Mouse (Mus musculus) brown adipose tissue, adult 24 weeks (tissue): ENCODE results near the gene Gm9918. TPM values are rescaled to one million over a fixed set of nuclear protein-coding genes. Genes with fewer than 3 reads are reported as not detected.

Experiments
- H3K27ac ChIP-seq: fragments of 200-500 bp; replicated peaks from 2 replicates; pipeline ENCODE4 v1.5.1; 2012; ENCODE audit warnings: low read depth, mild to moderate bottlenecking, low read length
- H3K4me1 ChIP-seq: fragments of 200-500 bp; 2 replicates; pipeline ENCODE4 v1.6.1; 2012; ENCODE audit warnings: low read length, mixed read lengths; ENCODE audit not compliant: control insufficient read depth, insufficient read depth, insufficient read length
- H3K4me3 ChIP-seq: fragments of 200-500 bp; 2 replicates; pipeline ENCODE4 v1.5.1; 2012; ENCODE audit warnings: low read depth, mild to moderate bottlenecking, low read length, moderate library complexity; ENCODE audit not compliant: insufficient read depth
- polyA plus RNA-seq: library from polyadenylated mRNA; stranded (reverse); fragments of >200 nt; gene quantifications from 2 replicates; pipeline ENCODE4 v1.2.4, GENCODE M21; 2012; ENCODE audit not compliant: missing spikeins, insufficient read depth, insufficient read length

Gm9918 gene
- polyA plus RNA-seq, 1 experiment = not detected

DNA sequence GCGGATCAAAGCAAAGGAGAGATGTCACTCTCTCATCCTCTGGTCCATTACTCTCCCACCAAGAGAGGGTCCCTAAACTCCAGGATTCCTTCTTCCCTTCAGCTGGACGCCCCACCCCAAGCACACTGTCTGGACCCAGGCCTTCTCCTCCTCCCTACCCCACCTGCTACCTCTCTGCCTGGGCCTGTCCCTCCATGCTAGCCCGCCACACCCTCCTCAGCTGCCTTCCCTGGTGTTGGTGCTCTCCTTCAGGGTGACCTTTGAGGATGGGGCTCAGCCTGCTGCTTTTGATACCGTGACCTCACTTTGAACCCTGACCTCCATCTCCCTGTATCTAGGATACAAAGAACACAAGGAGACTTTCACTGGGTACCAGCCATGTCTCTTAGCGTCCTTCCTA is 19.8 kb upstream of the Gm9918 start:
- H3K27ac ChIP-seq = no peak overlapping the region
- H3K4me3 ChIP-seq = no peak overlapping the region
- H3K4me1 ChIP-seq = no peaks in the 10 kb centered on the region; the same call in 1 of the 2 replicates

- 0 out of 2 replicates have a peak overlapping the region, but pooled peaks have one; percentile 78 for H3K4me3 ChIP-seq
- no peak overlapping the region for H3K27ac ChIP-seq
- no peaks in the 10 kb centered on the region; the same call in 1 of the 2 replicates for H3K4me1 ChIP-seq
Observed at GRCm38 (mm10) chr15:102255547-102256255, 14.7 kb upstream of the Gm9918 start.

DNA sequence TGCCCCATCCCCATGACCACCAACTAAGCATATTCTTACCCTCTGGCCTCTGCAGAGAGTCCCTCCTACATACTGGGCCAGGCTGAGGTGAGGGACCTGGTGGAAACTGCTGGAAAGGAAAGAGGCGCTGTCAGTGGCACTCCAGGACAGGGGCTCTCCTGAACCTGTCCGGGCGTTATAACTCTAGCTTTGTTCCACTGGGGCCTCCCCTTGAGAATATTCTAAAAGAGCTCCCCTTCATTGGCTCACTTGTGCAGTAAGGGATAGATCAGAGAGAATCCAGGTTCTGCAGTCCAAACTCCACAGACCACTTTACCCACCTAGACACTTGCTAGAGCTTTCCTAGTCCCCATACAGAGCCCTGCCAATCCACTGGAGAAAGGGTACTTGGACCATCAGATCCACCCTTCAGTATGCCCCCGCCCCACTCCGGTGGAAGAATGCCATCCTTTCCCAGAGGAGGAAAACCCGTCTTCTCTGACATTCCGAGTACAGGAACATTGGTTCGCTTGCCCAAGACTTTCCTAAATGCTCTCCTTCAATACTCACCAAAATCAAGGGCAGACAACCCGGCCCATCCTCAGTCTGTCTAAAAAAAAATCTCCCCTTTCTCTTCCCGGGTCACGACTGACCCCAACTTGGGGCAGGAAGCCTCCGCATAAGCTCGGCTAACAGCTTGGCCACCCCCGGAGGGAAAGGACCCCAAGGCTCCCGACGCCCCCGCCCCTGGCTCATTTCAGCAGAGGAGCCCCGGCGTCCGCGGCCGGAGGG is 13.7 kb upstream of the Gm9918 start:
- Histone ChIP-seq H3K4me1 (no peaks in the 10 kb centered on the region; the same call in 1 of the 2 replicates), H3K4me3 (peak overlapping the region; percentile 78), H3K27ac (peak overlapping the region; percentile 17; the same call in 1 of the 2 replicates)

DNA sequence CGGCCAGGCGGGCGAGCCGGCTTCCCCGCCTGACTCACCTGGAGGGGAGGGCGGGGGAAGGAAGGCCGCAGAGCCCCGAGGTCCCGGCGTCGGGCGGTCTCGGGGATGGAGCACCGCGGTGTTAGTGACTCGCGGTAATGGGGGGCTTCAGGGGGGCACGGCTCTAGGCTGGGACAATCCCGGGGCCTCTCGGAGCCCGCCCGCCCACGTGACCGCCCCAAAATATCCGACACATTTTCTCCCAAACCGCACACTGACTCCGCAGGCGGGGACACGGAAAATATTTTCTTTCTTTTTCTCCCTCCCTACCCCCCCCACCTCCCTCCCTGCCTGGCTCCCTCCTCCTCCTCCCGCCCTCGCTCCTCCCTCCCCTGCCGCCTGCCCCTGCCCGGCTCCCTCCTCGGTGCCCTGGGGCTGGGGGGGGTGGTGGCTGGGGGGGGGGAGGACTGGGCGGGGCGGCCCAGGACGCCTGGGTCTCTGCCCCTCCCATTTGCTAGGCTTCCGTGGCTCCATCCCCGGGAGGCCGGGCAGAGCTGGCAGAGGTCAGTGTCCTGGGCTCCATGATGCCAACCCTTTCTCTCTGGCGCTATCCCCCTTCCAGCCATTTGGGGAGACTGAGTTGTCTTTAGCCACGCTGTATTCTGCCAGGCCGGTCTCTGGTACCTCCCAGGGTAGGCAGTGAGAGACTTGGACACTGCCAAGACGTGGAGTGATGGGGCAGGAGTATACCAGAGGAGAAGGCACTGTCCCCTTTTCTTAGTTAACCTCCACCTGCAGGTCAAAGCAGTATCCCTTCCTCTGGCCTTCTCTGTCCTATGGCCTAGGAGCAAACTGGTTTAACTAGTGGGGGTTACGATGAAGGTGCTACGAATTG is 12.9 kb upstream of the Gm9918 start, which contains the start of gene Rarg:
Gene Rarg, minus strand, starts transcription at position 316 of the 874 bp plus-strand sequence.
- H3K4me1 ChIP-seq = no peaks in the 10 kb centered on the region; the same call in 1 of the 2 replicates

DNA sequence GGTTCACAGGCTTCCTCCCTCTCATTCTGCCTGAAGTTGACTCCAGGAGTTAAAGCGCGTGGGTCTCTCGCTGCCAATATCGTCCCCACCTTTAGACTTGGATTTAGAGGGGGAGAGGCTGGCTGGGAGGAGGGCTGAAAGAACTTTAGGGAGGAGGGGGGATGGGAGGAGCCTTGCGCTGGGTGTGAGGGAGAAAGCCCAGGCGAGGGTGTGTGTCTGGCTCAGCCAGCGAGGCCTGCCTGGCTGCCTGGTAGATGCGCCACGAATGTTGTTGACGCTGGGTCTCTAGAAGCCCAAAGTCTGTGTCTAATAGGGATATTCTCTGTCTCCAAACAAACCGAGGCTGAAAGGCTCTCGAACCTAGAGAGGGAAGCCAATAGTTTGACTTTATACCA is 12.3 kb upstream of the Gm9918 start:
- peak overlapping the region; percentile 53 for H3K4me3 ChIP-seq
- H3K4me1 ChIP-seq = no peaks in the 10 kb centered on the region; the same call in 1 of the 2 replicates
- no peak overlapping the region for H3K27ac ChIP-seq

More for the DNA sequence above, 12.9 kb upstream of the Gm9918 start, which contains the start of gene Rarg:
- Histone ChIP-seq H3K4me3 (peak within 1 kb of the TSS; percentile 78), H3K27ac (peak within 1 kb of the TSS; percentile 17; the same call in 1 of the 2 replicates)

DNA sequence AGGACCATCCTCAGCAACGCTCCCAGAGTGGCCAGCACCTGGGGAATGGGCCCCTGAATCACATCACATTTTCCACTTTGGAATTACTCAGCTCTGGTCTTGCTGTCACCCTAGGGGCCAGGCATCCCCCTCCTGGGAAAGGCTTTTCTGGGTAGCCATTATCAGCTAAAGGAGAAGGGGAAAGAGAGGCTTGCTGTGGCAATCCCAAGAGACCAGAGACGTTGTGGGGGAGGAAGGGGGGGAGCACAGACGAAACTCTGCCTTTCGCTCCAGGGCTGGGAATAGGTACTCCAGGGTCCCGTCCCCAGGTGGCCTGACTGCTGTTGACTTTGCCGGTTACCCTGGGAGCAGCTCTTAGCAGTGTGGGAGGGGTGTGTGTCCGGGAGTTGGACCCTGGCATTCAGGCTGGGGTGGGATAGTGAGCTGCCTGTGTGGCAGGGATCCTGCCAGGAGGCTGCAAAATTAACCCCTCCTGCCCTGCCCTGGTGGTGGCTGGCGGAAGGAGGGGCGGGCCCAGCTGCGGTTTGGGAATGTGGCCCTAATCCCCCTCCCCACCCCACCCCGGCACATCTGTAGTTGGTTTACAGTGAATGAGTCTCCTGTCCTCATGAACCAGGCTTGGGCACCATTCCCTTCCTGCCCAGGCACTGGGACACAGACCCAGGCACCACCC is 11.6 kb upstream of the Gm9918 start:
- H3K4me3 ChIP-seq = no peak overlapping the region
- no peak overlapping the region for H3K27ac ChIP-seq
- no peaks in the 10 kb centered on the region; the same call in 1 of the 2 replicates for H3K4me1 ChIP-seq

DNA sequence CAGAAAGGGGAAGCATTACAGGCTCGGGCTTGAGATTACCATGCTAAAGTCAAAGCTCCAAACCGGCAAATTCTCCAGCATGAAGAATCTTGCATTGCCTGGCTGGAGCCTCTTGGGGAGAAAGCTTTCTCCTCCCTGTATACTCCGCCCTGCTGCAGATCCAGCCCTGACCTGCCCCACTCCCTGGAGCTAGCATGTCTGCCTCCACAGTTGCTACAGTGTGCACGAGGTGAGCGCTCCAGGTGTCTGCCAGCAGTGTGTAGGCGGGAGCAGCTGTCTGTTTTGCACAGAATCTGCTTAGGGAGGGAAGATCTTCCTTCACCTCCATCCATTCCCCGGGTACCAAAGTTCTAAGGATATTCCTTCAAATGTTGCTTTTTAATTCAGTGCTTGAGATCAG is 7.8 kb upstream of the Gm9918 start:
- Histone ChIP-seq H3K27ac (no peak overlapping the region), H3K4me3 (no peak overlapping the region), H3K4me1 (no peaks in the 10 kb centered on the region; the same call in 1 of the 2 replicates)

- no peaks in the 10 kb centered on the region for H3K4me1 ChIP-seq
- H3K27ac ChIP-seq = no peak overlapping the region
- no peak overlapping the region for H3K4me3 ChIP-seq
Observed at GRCm38 (mm10) chr15:102263037-102263436, 7.3 kb upstream of the Gm9918 start.

DNA sequence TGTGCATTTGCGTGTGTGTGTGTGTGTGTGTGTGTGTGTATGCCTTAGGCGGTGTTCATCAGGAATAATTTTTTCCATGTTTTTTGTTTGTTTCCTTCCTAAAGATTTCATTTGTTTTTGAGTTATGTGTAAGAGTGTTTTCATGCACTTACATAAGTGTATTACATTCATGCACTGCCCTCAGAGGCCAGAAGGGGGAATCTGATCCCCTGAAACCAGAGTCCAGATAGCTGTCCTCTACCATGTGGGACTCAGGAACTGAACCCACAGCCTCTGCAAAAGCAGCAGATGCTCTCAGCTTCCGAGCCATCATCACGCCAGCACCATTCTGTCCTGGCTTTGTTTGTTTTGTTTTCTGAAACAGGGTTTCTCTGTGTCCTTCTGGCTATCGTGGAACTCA is 4.8 kb upstream of the Gm9918 start:
- Histone ChIP-seq H3K4me3 (no peak overlapping the region), H3K4me1 (no peaks in the 10 kb centered on the region), H3K27ac (no peak overlapping the region)

- Histone ChIP-seq H3K4me3 (no peak overlapping the region), H3K27ac (no peak overlapping the region)
Observed at GRCm38 (mm10) chr15:102271441-102271840, 1.1 kb downstream of the Gm9918 start.

GRCm38 (mm10) chr15:102273982-102274716 is 3.8 kb downstream of the Gm9918 start:
- Histone ChIP-seq H3K4me3 (no peak overlapping the region), H3K4me1 (no peaks in the 10 kb centered on the region; the same call in 1 of the 2 replicates), H3K27ac (no peak overlapping the region)

More at GRCm38 (mm10) chr15:102271441-102271840, 1.1 kb downstream of the Gm9918 start:
- H3K4me1 ChIP-seq = no peaks in the 10 kb centered on the region; the same call in 1 of the 2 replicates

- peaks cover 7% of the 10 kb centered on the region for H3K4me1 ChIP-seq
- peak overlapping the region; percentile 92 for H3K4me3 ChIP-seq
- H3K27ac ChIP-seq = peak overlapping the region; percentile 90
Observed at GRCm38 (mm10) chr15:102278726-102279091, 8.3 kb downstream of the Gm9918 start.

- Histone ChIP-seq H3K4me3 (peak within 1 kb of the TSS; percentile 100), H3K4me1 (peaks cover 7% of the 10 kb centered on the region), H3K27ac (peak within 1 kb of the TSS; percentile 90)
Observed at GRCm38 (mm10) chr15:102279092-102279782, 8.9 kb downstream of the Gm9918 start, which contains the start of gene Mfsd5. TSS of gene Mfsd5 (plus strand) at chr15:102279454.
